Mouse (Mus musculus): ENCODE measurements around the gene Cdc34.
"Not testable (repeated sequence)": the region's sequence is repeated elsewhere in the genome, so short reads cannot be mapped to it uniquely, and the experiment has no call there.

Cdc34 gene

GRCm38 (mm10) chr10:79695231-79696128, 13.5 kb downstream of the Cdc34 start:
- peak; percentile 57 to 74 for DNase-seq (ENCODE audit: low spot score in 2 of 2)

DNA sequence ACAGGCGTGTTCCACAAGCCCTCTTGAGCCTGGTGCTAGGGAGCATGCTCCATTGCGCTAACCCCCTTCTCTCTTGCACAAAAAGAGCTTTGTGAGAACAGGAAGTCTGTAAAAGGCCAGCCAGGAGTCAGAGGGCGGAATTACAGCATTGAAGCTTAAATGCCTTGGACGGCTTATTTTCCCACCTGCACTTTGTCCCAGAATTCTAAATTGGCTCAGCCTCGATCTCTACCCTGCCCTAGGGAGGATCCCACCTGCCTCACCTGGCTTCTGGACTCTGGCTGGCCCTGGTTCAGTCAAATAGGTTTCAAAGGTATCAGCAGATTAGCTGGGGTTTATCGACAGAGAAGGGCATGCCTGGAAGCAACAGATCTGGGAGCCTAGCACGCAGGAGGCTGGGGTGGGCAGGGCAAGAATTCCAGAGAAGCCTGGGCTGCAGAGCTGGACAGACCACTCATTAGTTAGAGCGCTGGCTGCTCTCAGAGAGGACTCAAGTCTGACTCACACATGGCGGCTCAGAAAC, 14.2 kb downstream of the Cdc34 start:
- no peak for DNase-seq (ENCODE audit: low spot score in 2 of 2)

DNA sequence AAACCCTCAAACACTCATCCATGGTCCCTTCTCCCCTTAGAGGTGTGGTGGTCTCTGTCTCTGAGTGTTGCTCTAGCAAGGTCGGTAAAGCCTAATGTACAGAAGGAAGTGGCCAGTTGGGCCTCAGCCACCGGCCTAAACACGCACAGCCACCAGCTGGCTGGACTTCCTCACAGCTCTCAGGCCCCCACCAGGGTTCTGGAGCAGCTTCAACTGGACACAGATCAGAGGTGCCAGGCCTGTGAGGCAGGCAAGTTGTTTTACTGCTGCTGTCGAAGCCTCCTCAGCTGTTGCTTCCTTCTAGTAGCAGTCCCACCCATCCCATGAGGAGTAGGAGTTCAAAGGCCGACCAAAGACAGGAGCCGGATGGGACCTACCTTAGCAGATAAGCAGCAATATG, 15.9 kb downstream of the Cdc34 start:
- DNase-seq (ENCODE audit: low spot score in 2 of 2): no peak

DNA sequence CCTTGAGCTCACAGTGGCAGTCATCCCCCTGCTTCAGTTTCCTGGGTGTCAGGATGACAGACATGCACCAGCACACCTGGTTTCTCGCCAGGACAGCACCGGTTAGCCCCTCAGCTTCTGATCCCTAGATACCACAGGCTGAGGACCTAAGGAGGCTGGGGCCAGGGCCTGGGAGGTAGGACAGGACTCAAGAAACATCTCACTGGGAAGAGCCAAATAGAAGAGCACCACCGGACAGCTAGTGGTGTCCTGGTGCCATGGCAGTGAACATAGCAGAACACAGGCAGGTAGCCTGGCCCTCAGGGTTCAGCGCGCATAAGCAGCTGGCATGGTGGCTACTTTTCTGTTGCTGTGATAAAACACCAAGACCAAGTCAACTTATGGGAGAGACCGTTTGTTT, 16.5 kb downstream of the Cdc34 start:
- DNase-seq (ENCODE audit: low spot score in 2 of 2): no peak

DNA sequence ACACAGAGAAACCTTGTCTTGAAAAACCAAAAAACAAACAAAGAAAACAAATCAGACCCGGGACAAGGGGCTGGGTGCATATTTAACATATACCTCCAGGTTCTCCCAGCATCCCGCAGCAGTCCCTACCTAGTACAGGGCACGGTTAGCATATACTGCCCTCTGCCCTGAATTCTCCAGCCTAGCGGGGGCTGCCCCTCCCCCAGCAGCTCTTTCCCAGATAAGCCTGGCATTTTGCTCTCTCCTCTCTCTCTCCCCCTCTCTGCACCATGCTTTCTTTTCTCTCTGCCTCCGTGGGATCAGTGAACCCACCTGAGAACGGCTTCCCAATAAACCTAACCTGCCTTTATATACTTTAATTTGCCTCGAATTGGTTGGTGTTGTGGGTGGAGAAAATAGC, 18.7 kb downstream of the Cdc34 start:
- DNase-seq (ENCODE audit: low spot score in 2 of 2): no peak

GRCm38 (mm10) chr10:79701443-79702129, 19.6 kb downstream of the Cdc34 start:
- DNase-seq (ENCODE audit: low spot score in 2 of 2): no peak

DNA sequence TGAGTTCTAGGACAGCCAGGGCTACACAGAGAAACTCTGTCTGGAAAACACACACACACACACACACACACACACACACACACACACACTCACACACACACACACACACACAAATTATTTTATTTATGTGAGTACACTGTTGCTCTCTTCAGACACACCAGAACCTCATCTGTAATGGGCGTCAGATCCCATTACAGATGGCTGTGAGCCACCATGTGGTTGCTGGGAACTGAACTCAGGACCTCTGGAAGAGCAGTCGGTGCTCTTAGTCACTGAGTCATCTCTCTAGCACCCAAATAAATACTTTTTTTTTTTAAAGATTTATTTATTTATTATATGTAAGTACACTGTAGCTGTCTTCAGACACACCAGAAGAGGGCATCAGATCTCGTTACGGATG, 21.0 kb downstream of the Cdc34 start:
- not testable (repeated sequence) for DNase-seq (ENCODE audit: low spot score in 2 of 2)

DNA sequence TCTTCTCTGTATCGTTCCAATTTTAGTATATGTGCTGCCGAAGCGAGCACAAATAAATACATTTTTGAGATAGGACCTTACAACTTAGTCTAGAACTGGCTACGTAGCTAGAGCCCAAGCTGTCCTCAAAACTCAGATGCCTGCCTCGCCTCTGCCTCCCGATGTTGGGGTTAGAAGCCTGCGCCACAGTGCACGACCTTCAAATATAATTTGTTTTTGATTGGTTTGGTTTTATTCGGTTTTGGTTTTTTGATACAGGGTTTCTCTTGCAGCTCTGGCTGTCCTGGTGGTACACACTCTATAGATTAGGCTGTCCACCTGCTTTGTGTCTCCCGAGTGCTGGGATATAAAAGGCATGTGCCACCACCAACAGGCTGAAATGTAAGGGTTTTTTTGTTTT, 21.5 kb downstream of the Cdc34 start:
- DNase-seq (ENCODE audit: low spot score in 2 of 2): no peak

DNA sequence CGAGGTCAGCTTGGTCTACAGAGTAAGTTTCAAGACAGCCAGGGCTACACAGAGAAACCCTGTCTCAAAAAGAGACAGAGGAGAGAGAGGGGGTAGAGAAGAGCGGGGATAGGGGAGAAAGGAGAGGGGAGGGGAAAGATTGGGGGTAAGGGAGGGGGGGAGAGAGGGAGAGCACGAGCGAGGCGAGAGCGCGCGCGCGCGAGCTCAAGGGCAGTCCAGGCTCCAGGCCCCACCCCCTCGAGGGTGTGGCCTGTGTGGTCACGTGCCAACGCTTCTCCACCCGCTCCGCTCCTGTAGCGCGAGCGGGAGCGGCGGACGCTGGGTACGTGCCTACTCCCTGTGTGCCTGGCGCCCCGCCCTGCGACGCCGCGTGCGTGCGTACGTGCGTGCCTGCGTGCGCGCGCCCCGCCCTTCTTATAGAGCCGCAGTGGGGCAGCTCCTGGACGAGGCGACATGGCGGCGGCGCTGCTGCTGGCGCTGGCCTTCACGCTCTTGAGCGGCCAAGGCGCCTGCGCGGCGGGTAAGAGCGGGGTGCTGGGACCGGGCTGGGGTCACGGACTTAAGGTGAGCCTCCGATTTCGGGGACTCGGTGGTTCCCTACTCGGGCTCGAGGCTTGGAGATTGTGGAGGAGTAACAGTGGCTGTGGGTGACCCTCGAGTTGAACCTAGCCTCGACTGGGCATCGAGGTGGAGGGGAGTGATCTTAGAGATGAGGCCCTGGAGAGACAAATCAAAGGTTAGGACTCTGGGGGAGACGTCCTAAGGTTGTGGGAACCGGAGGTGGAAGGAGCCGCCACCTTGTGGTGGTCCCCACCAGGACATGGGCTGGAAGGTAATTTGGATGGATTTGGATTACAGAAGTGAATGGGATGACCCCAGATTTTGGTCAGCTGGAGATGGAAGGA, 22.3 kb downstream of the Cdc34 start, which contains the start of gene Bsg:
Bsg (plus strand) TSS at position 427 of the 905 bp plus-strand sequence.
- peak; percentile 98 to 99 for DNase-seq (ENCODE audit: low spot score in 2 of 2)

- no peak for DNase-seq (ENCODE audit: low spot score in 2 of 2)
These were observed 23.0 kb downstream of the Cdc34 start for GRCm38 (mm10) chr10:79704970-79705360.

GRCm38 (mm10) chr10:79705951-79706350, 24.0 kb downstream of the Cdc34 start:
- DNase-seq (ENCODE audit: low spot score in 2 of 2): no peak

GRCm38 (mm10) chr10:79706406-79707094, 24.6 kb downstream of the Cdc34 start:
- DNase-seq (ENCODE audit: low spot score in 2 of 2): no peak

DNA sequence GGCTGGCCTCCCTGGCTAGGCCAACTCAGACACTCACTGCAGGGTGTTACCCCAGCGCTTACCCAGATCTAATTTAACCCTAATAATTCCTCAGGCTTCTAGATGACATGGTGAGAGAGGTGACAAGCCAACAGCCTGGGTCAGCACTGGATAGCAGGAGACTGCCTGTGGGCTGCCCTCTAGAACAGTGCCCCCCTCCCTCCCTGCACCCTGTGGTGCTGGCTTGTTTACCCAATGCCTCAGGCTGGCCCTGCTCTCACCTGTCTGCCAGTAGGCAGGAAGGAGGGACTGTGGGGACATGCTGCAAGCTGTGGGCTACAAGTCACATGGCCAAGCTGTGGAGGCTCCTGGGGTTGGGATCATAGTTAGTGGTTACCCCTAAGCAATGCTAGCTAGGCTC, 25.2 kb downstream of the Cdc34 start:
- DNase-seq (ENCODE audit: low spot score in 2 of 2): no peak

DNA sequence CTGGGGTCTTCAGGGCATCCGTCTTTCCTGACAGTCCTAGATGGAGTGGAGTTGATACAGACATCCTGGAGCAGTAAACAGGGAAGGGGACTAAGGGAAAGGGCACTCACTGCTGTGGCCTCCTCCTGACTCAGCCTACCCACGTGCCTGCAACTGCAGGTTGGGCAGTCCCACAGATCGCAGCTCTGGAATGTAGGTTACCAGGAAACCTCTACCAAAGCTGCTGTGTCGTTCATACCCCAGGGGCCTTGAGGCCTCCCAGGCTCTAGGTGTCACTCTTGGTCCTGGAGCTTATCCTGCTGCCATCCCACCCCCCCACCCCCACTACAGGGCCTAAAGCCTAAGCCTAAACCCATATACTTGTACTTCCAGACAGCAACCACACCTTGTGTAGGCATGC, 25.8 kb downstream of the Cdc34 start:
- no peak for DNase-seq (ENCODE audit: low spot score in 2 of 2)

DNA sequence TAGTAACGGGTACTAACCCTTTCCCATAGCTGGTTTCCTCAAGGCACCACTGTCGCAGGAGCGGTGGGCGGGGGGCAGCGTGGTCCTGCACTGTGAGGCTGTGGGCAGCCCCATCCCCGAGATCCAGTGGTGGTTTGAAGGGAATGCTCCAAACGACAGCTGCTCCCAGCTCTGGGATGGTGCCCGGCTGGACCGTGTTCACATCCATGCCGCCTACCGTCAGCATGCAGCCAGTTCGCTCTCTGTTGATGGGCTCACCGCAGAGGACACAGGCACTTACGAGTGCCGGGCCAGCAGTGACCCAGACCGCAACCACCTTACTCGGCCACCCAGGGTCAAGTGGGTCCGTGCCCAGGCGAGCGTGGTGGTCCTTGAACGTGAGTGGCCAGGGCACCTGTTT, 26.7 kb downstream of the Cdc34 start:
- DNase-seq (ENCODE audit: low spot score in 2 of 2): no peak

DNA sequence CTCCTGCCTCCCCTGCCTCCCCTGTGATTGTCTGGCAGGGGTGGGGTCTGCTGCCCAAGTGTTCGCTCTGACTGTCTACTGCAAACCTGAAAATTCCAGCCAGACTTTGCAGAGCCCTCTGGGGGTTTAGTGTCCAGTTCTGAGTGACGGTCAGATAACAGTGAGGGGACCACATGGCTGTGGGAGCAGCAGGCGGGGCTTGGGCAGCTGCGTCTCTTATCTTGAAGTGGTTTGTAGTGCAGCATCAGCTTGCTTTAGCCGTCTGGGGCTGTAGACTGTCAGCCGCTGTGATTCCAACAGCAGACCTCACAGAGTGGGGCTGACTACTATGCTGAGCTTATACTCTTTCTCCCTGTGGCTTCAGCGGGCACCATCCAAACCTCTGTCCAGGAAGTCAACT, 27.3 kb downstream of the Cdc34 start:
- DNase-seq (ENCODE audit: low spot score in 2 of 2): no peak

DNA sequence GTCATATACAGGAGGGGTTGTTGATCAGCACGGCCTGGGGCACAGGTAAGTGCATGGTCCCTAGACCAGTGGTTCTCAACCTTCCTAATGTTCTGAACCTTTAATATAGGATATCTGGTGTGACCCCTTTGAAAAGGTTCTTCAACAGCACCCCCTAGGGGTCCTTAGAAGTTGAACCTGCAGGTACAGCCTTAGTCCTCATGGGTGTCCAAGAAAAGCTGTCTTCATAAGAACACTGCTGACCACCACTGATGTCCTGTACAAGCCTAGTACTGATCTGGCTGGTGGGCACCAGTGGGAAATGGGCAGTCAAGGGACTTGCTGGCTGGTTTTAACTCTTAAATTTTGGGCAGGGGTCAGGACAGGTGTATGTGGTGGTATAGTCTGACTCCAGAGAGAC, 30.0 kb downstream of the Cdc34 start:
- no peak for DNase-seq (ENCODE audit: low spot score in 2 of 2)

GRCm38 (mm10) chr10:79712499-79713126, 30.6 kb downstream of the Cdc34 start:
- peak; percentile 79 to 85 for DNase-seq (ENCODE audit: low spot score in 2 of 2)

DNA sequence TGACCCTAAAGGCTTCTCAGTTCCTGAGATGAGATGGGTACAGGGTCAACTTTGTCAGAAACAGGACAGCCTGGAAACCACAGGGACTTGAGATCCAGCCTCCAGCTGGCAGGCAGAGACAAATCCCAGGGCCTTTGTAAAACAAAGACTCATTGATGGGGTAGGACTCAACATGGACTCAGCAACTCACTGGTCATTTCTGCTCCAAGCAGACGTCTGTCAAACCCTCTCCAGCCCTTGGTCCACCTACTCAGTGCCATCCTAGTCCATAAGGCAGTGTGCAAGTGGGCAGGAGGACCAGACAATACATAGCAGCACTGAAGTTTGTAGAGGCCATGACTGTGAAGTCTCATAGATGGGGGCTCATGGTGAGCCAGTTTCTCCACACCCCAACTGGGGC, 31.2 kb downstream of the Cdc34 start:
- no peak for DNase-seq (ENCODE audit: low spot score in 2 of 2)

- no peak for DNase-seq (ENCODE audit: low spot score in 2 of 2)
These were observed 33.0 kb downstream of the Cdc34 start for GRCm38 (mm10) chr10:79714996-79715395.

Measured in right cerebral cortex, adult 2 months (tissue).